Mouse (Mus musculus) cortical plate, adult 2 months (tissue): ENCODE results near the gene Rhoa.

Experiments used
- CTCF ChIP-seq: fragments of 200-500 bp; IDR thresholded peaks from 2 replicates; pipeline ENCODE4 v1.5.1; 2011; ENCODE audit warnings: mild to moderate bottlenecking, control low read depth, low read length; ENCODE audit not compliant: insufficient read depth; ENCODE audit errors: extremely low read depth
- POLR2A ChIP-seq: fragments of 200-500 bp; IDR thresholded peaks from 2 replicates; pipeline ENCODE4 v1.6.1; 2011; ENCODE audit warnings: mild to moderate bottlenecking, low read length, control low read depth; ENCODE audit not compliant: insufficient read depth; ENCODE audit errors: extremely low read depth

DNA sequence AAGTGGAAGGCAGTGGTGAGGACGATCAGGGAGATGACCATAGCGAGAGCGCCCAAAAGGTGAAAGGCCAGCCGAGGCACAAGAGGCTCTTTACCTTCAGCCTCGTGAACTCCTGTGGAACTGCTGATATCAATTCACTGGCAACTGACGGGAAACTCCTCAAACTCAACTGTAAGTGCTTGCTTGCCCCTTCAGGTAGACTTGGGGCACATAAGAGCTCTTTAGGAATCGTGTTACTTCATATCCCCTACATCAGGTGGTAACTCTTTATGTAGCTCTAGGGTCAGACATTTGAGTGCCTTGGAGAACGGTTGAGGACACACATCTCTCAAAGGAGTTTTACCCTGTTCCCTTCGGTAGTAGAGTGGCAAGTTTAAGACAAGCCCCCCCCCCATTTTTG lies 75.5 kb downstream of the Rhoa start:
- TF ChIP-seq POLR2A (no peak), CTCF (no peak)
